Mouse (Mus musculus) cerebellum, postnatal 25 days (tissue): ENCODE data around the gene Zdhhc18.

Experiments
- DNase-seq, 2 experiments: peaks; one replicate each; pipeline ENCODE4 v3.0.0; 2021; ENCODE audit warnings: mixed read lengths in 2 of 2

The Zdhhc18 gene

GRCm38 (mm10) chr4:133649989-133650699 lies at the start of gene Zdhhc18:
Zdhhc18 (minus strand) TSS chr4:133650154.
- peak; percentile 82 to 89 for DNase-seq

GRCm38 (mm10) chr4:133695363-133695762 lies 45.4 kb upstream of the Zdhhc18 start:
- DNase-seq = no peak

- no peak for DNase-seq
Measured at GRCm38 (mm10) chr4:133690252-133690651, 40.3 kb upstream of the Zdhhc18 start.

GRCm38 (mm10) chr4:133688417-133689067 lies 38.6 kb upstream of the Zdhhc18 start:
- DNase-seq = no peak

- DNase-seq = no peak
Measured at GRCm38 (mm10) chr4:133687126-133687525, 37.2 kb upstream of the Zdhhc18 start.

- DNase-seq = no peak
Measured at GRCm38 (mm10) chr4:133686512-133686911, 36.6 kb upstream of the Zdhhc18 start.

GRCm38 (mm10) chr4:133680206-133680786 lies 30.3 kb upstream of the Zdhhc18 start:
- DNase-seq = peak; percentile 53 to 54

- no peak for DNase-seq
Measured at GRCm38 (mm10) chr4:133679629-133680028, 29.7 kb upstream of the Zdhhc18 start.

GRCm38 (mm10) chr4:133677266-133677665 lies 27.3 kb upstream of the Zdhhc18 start:
- DNase-seq = no peak

- DNase-seq = no peak
Measured at GRCm38 (mm10) chr4:133676189-133676588, 26.2 kb upstream of the Zdhhc18 start.

- DNase-seq = peak in 1 of 2 experiments; percentile 59
Measured at GRCm38 (mm10) chr4:133675594-133676016, 25.7 kb upstream of the Zdhhc18 start.

GRCm38 (mm10) chr4:133674331-133674695 lies 24.4 kb upstream of the Zdhhc18 start:
- peak; percentile 43 to 60 for DNase-seq

- DNase-seq = peak in 1 of 2 experiments; percentile 50
Measured at GRCm38 (mm10) chr4:133673666-133674330, 23.8 kb upstream of the Zdhhc18 start.

GRCm38 (mm10) chr4:133672845-133673647 lies 23.1 kb upstream of the Zdhhc18 start:
- DNase-seq = no peak

- DNase-seq = peak; percentile 98 to 99
Measured at GRCm38 (mm10) chr4:133671881-133672844, 22.2 kb upstream of the Zdhhc18 start, which contains the start of gene Pigv. Pigv (minus strand) TSS chr4:133672647.

- peak; percentile 88 to 91 for DNase-seq
Measured at GRCm38 (mm10) chr4:133671184-133671880, 21.4 kb upstream of the Zdhhc18 start.

GRCm38 (mm10) chr4:133669652-133670210 lies 19.8 kb upstream of the Zdhhc18 start:
- peak in 1 of 2 experiments; percentile 50 for DNase-seq

GRCm38 (mm10) chr4:133668537-133668936 lies 18.6 kb upstream of the Zdhhc18 start:
- DNase-seq = no peak

- no peak for DNase-seq
Measured at GRCm38 (mm10) chr4:133666199-133666598, 16.2 kb upstream of the Zdhhc18 start.

GRCm38 (mm10) chr4:133665118-133665517 lies 15.2 kb upstream of the Zdhhc18 start:
- peak in 1 of 2 experiments; percentile 46 for DNase-seq
